Mouse (Mus musculus): ENCODE measurements at regions not wholly inside any gene's neighbourhood (a gene's known extent, or its start where the extent isn't known, plus 50 kb on each side); places are given as distances from the start of the nearest gene placed in this dataset.
"Not testable (repeated sequence)": the region's sequence is repeated elsewhere in the genome, so short reads cannot be mapped to it uniquely, and the experiment has no call there.

- DNase-seq (ENCODE audit: low read depth, low spot score), result no peak
These were observed 288.2 kb upstream of the Adamts5 start for GRCm38 (mm10) chr16:86189874-86190273.

- DNase-seq (ENCODE audit: low read depth, low spot score), result no peak
These were observed 287.3 kb upstream of the Adamts5 start for GRCm38 (mm10) chr16:86188966-86189365.

GRCm38 (mm10) chr16:86187609-86188008 is 286.0 kb upstream of the Adamts5 start:
- DNase-seq (ENCODE audit: low read depth, low spot score), result not testable (repeated sequence)

- DNase-seq (ENCODE audit: low read depth, low spot score), result peak; percentile 82
These were observed 257.6 kb upstream of the Adamts5 start for GRCm38 (mm10) chr16:86159021-86159815.

- peak; percentile 65 for DNase-seq (ENCODE audit: low read depth, low spot score)
These were observed 236.5 kb upstream of the Adamts5 start for GRCm38 (mm10) chr16:86138171-86138570.

- no peak for DNase-seq (ENCODE audit: low read depth, low spot score)
These were observed 234.5 kb upstream of the Adamts5 start for GRCm38 (mm10) chr16:86136169-86136568.

- peak; percentile 57 for DNase-seq (ENCODE audit: low read depth, low spot score)
These were observed 225.8 kb upstream of the Adamts5 start for GRCm38 (mm10) chr16:86127391-86127790.

GRCm38 (mm10) chr16:86124182-86124581 is 222.6 kb upstream of the Adamts5 start:
- DNase-seq (ENCODE audit: low read depth, low spot score), result no peak

GRCm38 (mm10) chr16:86122936-86123335 is 221.3 kb upstream of the Adamts5 start:
- DNase-seq (ENCODE audit: low read depth, low spot score), result no peak

GRCm38 (mm10) chr16:86117959-86118358 is 216.3 kb upstream of the Adamts5 start:
- no peak for DNase-seq (ENCODE audit: low read depth, low spot score)

GRCm38 (mm10) chr16:86115587-86116376 is 214.2 kb upstream of the Adamts5 start:
- no peak for DNase-seq (ENCODE audit: low read depth, low spot score)

- peak; percentile 25 for DNase-seq (ENCODE audit: low read depth, low spot score)
These were observed 192.8 kb upstream of the Adamts5 start for GRCm38 (mm10) chr16:86094461-86094860.

GRCm38 (mm10) chr16:86090175-86090574 is 188.5 kb upstream of the Adamts5 start:
- no peak for DNase-seq (ENCODE audit: low read depth, low spot score)

- no peak for DNase-seq (ENCODE audit: low read depth, low spot score)
These were observed 185.8 kb upstream of the Adamts5 start for GRCm38 (mm10) chr16:86087421-86087820.

GRCm38 (mm10) chr16:86067628-86068364 is 166.2 kb upstream of the Adamts5 start:
- DNase-seq (ENCODE audit: low read depth, low spot score), result no peak

- no peak for DNase-seq (ENCODE audit: low read depth, low spot score)
These were observed 158.5 kb upstream of the Adamts5 start for GRCm38 (mm10) chr16:86060087-86060486.

GRCm38 (mm10) chr16:86044695-86045094 is 143.1 kb upstream of the Adamts5 start:
- DNase-seq (ENCODE audit: low read depth, low spot score), result peak; percentile 84

GRCm38 (mm10) chr16:86034772-86035171 is 133.1 kb upstream of the Adamts5 start:
- no peak for DNase-seq (ENCODE audit: low read depth, low spot score)

GRCm38 (mm10) chr16:86027700-86028099 is 126.1 kb upstream of the Adamts5 start:
- no peak for DNase-seq (ENCODE audit: low read depth, low spot score)

- peak; percentile 93 for DNase-seq (ENCODE audit: low read depth, low spot score)
These were observed 113.7 kb upstream of the Adamts5 start for GRCm38 (mm10) chr16:86015336-86015735.

- peak; percentile 74 for DNase-seq (ENCODE audit: low read depth, low spot score)
These were observed 109.4 kb upstream of the Adamts5 start for GRCm38 (mm10) chr16:86011051-86011450.
